Mouse (Mus musculus) midbrain, embryonic 16.5 days (tissue): ENCODE results near the gene Ceacam20. TPM values are rescaled to one million over a fixed set of nuclear protein-coding genes. Genes with fewer than 3 reads are reported as not detected.
"Not testable (repeated sequence)": the region's sequence is repeated elsewhere in the genome, so short reads cannot be mapped to it uniquely, and the experiment has no call there.

Experiments used
- ATAC-seq: fragments of 200-750 bp; cut with Nextera tagmentation; 2 replicates; pipeline ENCODE4 v1.8.0; 2017; ENCODE audit warnings: moderate TSS enrichment
- H3K27ac ChIP-seq: fragments of 300-500 bp; sonication (generic); 2 replicates; pipeline ENCODE4 v1.5.1; 2014; ENCODE audit warnings: mild to moderate bottlenecking, low read length, mixed read lengths
- H3K27me3 ChIP-seq: fragments of 300-500 bp; sonication (generic); 2 replicates; pipeline ENCODE4 v1.6.1; 2014; ENCODE audit warnings: low read depth, low read length, mixed read lengths; ENCODE audit not compliant: control insufficient read depth, insufficient read depth
- H3K36me3 ChIP-seq: fragments of 300-500 bp; sonication (generic); 2 replicates; pipeline ENCODE4 v1.6.1; 2014; ENCODE audit warnings: mild to moderate bottlenecking, low read length, moderate library complexity, mixed read lengths; ENCODE audit not compliant: control insufficient read depth, insufficient read depth
- H3K4me1 ChIP-seq: fragments of 300-500 bp; sonication (generic); 2 replicates; pipeline ENCODE4 v1.6.1; 2014; ENCODE audit warnings: mild to moderate bottlenecking, low read length, mixed read lengths; ENCODE audit not compliant: control insufficient read depth, insufficient read depth
- H3K4me2 ChIP-seq: fragments of 300-500 bp; sonication (generic); 2 replicates; pipeline ENCODE4 v1.6.1; 2014; ENCODE audit warnings: mild to moderate bottlenecking, low read length, mixed read lengths
- H3K4me3 ChIP-seq: fragments of 300-500 bp; sonication (generic); 2 replicates; pipeline ENCODE4 v1.5.1; 2014; ENCODE audit warnings: low read depth, mild to moderate bottlenecking, low read length, moderate library complexity, mixed read lengths
- H3K9ac ChIP-seq: fragments of 300-500 bp; sonication (generic); 2 replicates; pipeline ENCODE4 v1.6.1; 2014; ENCODE audit warnings: low read depth, low read length, mixed read lengths
- H3K9me3 ChIP-seq: fragments of 300-500 bp; sonication (generic); replicated peaks from 2 replicates; pipeline ENCODE4 v1.6.1; 2014; ENCODE audit warnings: mild to moderate bottlenecking, low read length, mixed read lengths; ENCODE audit not compliant: control insufficient read depth, poor library complexity, severe bottlenecking
- WGBS: fragments of 180-500 bp; shearing (Covaris S2); extraction: QIAGEN DNeasy Blood & Tissue Kit; methylation state at CpG from one replicate; pipeline ENCODE4 v1.1.7; 2014; 5-methylcytosine and 5-hydroxymethylcytosine counted together
- polyA plus RNA-seq: library from polyadenylated mRNA; unstranded; fragments of >200 nt; fragmentation: Nextera tagmentation; extraction: Ambion mirVana; gene quantifications from 2 replicates; pipeline ENCODE4 v1.2.1, GENCODE M21; 2015

Ceacam20 gene
- polyA plus RNA-seq, 1 experiment from 2014 or later: not detected

- Histone ChIP-seq H3K4me3 (no peak overlapping the region), H3K27ac (no peak overlapping the region), H3K4me2 (no peak overlapping the region), H3K9ac (no peak overlapping the region), H3K36me3 (no peaks in the 10 kb centered on the region), H3K9me3 (no peaks in the 10 kb centered on the region), H3K27me3 (no peaks in the 10 kb centered on the region), H3K4me1 (no peaks in the 10 kb centered on the region)
- 69% methylated on average over 1 of the region's 1 CpGs for WGBS
- no peak for ATAC-seq
These were observed 2.8 kb upstream of the Ceacam20 start for GRCm38 (mm10) chr7:19962423-19962822.

DNA sequence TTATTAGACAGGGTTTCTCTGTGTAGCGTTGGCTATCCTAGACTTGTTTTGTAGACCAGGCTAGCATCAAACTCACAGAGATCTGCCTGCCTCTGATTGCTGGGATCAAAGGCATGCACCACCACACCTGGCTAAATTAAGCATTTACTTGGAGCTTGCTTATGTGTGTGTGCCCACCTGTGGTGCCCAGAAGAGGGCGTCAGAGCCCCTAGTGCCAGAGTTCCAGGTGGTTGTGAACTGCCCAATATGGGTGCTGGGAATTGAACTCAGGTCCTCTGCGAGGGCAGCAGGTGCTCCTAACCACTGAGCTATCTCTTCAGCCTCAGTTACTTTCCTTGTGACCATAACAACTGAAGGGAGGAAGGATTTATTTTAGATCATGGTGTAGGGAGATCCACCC is 3.9 kb downstream of the Ceacam20 start:
- Histone ChIP-seq H3K9me3 (peaks cover 4% of the 10 kb centered on the region; the same call in 1 of the 2 replicates), H3K4me3 (no peak overlapping the region), H3K27ac (no peak overlapping the region), H3K9ac (no peak overlapping the region), H3K4me2 (no peak overlapping the region), H3K4me1 (no peaks in the 10 kb centered on the region), H3K36me3 (no peaks in the 10 kb centered on the region), H3K27me3 (no peaks in the 10 kb centered on the region)
- 83% methylated on average over 3 of the region's 3 CpGs for WGBS
- ATAC-seq: no peak

- Histone ChIP-seq H3K27me3 (no peaks in the 10 kb centered on the region), H3K4me3 (no peak overlapping the region), H3K4me2 (no peak overlapping the region), H3K36me3 (no peaks in the 10 kb centered on the region), H3K4me1 (no peaks in the 10 kb centered on the region), H3K9ac (no peak overlapping the region), H3K9me3 (peaks cover 4% of the 10 kb centered on the region; the same call in 1 of the 2 replicates), H3K27ac (no peak overlapping the region)
- ATAC-seq: no peak
- WGBS: 91% methylated on average over 4 of the region's 4 CpGs
These were observed 4.4 kb downstream of the Ceacam20 start for GRCm38 (mm10) chr7:19969541-19970090.

DNA sequence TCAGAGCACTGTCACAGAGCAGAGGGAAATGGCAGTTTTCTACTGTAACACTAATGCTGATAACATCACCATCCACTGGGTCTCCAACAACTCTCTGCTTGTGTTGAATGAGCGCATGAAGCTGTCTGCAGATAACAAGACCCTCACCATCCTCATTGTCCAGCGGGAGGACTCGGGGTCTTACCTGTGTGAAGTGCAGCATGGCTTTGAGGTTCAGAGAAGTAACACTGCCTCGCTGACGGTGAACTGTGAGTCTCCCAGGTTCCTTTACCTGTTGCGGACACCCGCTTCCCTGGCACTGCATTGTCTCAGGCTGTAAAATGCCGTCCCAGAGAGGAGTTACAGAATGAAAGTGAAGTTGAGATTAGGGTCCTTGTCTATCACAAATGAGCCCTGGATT is 5.0 kb downstream of the Ceacam20 start:
- no peaks in the 10 kb centered on the region for H3K36me3 ChIP-seq
- no peaks in the 10 kb centered on the region for H3K27me3 ChIP-seq
- ATAC-seq: no peak
- no peak overlapping the region for H3K4me2 ChIP-seq
- no peak overlapping the region for H3K4me3 ChIP-seq
- 92% methylated on average over 8 of the region's 8 CpGs for WGBS
- no peaks in the 10 kb centered on the region for H3K4me1 ChIP-seq
- peaks cover 4% of the 10 kb centered on the region; the same call in 1 of the 2 replicates for H3K9me3 ChIP-seq
- H3K9ac ChIP-seq: no peak overlapping the region
- H3K27ac ChIP-seq: no peak overlapping the region

- Histone ChIP-seq H3K27me3 (no peaks in the 10 kb centered on the region), H3K4me2 (no peak overlapping the region), H3K4me1 (no peaks in the 10 kb centered on the region), H3K9me3 (peaks cover 4% of the 10 kb centered on the region; the same call in 1 of the 2 replicates), H3K27ac (no peak overlapping the region), H3K4me3 (no peak overlapping the region), H3K36me3 (no peaks in the 10 kb centered on the region), H3K9ac (no peak overlapping the region)
- ATAC-seq: no peak
- 82% methylated on average over 4 of the region's 4 CpGs for WGBS
These were observed 6.3 kb downstream of the Ceacam20 start for GRCm38 (mm10) chr7:19971516-19971915.

DNA sequence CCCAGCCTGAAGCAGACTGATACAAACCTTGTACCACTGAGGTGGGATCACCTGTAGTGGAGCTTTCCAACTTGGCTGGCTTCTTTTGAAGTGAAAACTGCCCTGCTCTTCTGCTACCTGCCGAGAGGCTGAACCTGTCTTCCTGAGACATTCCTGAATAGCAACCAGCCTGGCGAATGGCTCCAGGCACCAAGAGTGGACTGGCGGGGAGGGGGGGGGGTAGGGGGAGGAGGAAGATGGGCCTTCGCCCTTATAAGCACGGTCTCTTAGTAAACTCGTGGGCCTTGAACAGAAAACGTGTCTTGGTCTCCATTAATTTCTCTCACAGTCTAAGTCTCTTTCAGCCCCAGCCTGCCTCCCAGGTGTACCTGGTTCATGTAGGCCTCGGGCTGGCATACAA is 26.0 kb downstream of the Ceacam20 start, which contains the start of gene Nlrp9b:
TSS of gene Nlrp9b (plus strand) at position 301 of the 400 bp plus-strand sequence.
- H3K27me3 ChIP-seq, ATAC-seq, H3K36me3 ChIP-seq, H3K4me2 ChIP-seq, H3K9me3 ChIP-seq, H3K4me3 ChIP-seq, H3K27ac ChIP-seq, H3K9ac ChIP-seq, H3K4me1 ChIP-seq: not testable (repeated sequence)
- 66% methylated on average over 8 of the region's 8 CpGs for WGBS

- WGBS: 63% methylated on average over 3 of the region's 3 CpGs
- not testable (repeated sequence) for H3K4me3 ChIP-seq, H3K4me1 ChIP-seq, ATAC-seq, H3K27ac ChIP-seq, H3K27me3 ChIP-seq, H3K9me3 ChIP-seq, H3K9ac ChIP-seq, H3K36me3 ChIP-seq, H3K4me2 ChIP-seq
These were observed 31.5 kb downstream of the Ceacam20 start for GRCm38 (mm10) chr7:19996721-19997120.

DNA sequence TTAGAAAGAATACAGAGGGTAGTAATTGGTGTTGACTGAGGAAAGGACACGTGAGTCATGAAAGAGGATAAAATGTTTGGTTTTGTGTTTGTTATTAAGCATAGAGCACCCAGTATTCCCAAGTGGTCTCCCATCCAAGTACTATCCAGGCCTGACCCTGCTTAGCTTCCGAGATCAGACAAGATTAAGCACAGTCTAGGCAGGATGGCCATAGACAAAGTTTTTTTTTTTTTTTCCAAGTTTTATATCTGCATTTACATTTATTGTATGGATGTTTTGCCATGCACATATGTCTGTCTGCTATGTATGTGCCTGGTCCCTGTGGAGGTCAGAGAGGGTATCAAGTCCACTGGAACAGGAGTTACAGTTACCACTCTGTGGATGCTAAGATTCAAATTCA is 44.8 kb downstream of the Ceacam20 start:
- H3K9me3 ChIP-seq: peaks cover 4% of the 10 kb centered on the region; the same call in 1 of the 2 replicates
- no peaks in the 10 kb centered on the region for H3K36me3 ChIP-seq
- H3K4me2 ChIP-seq: no peak overlapping the region
- ATAC-seq: no peak
- no peaks in the 10 kb centered on the region for H3K27me3 ChIP-seq
- H3K9ac ChIP-seq: no peak overlapping the region
- no peak overlapping the region for H3K27ac ChIP-seq
- WGBS: 79% methylated on average over 2 of the region's 2 CpGs
- H3K4me3 ChIP-seq: no peak overlapping the region
- no peaks in the 10 kb centered on the region for H3K4me1 ChIP-seq
